Mouse (Mus musculus) liver, adult 2 months (tissue): ENCODE data around the gene Kcna1. TPM values are rescaled to one million over a fixed set of nuclear protein-coding genes. Genes with fewer than 3 reads are reported as not detected.

Source experiments
- DNase-seq: peaks from one replicate; pipeline ENCODE4 v3.0.0-alpha.2; 2011; ENCODE audit warnings: low read depth, low spot score; ENCODE audit errors: extremely low read depth
- H3K27ac ChIP-seq: fragments of 200-500 bp; replicated peaks from 2 replicates; pipeline ENCODE4 v1.5.1; 2012; ENCODE audit warnings: low read depth, mild to moderate bottlenecking, control low read depth, inconsistent platforms, low read length; ENCODE audit not compliant: insufficient read depth
- H3K27me3 ChIP-seq: fragments of 200-500 bp; 2 replicates; pipeline ENCODE4 v1.6.1; 2012; ENCODE audit warnings: mild to moderate bottlenecking, moderate library complexity, low read length, inconsistent platforms; ENCODE audit not compliant: control insufficient read depth, insufficient read depth
- H3K36me3 ChIP-seq: fragments of 200-500 bp; 2 replicates; pipeline ENCODE4 v1.6.1; 2012; ENCODE audit warnings: low read length, inconsistent platforms; ENCODE audit not compliant: control insufficient read depth, insufficient read depth
- H3K4me1 ChIP-seq: fragments of 200-500 bp; 2 replicates; pipeline ENCODE4 v1.6.1; 2011; ENCODE audit warnings: low read length; ENCODE audit not compliant: control insufficient read depth, insufficient read depth
- H3K4me3 ChIP-seq: fragments of 200-500 bp; 2 replicates; pipeline ENCODE4 v1.5.1; 2011; ENCODE audit warnings: low read depth, mild to moderate bottlenecking, control low read depth, low read length, moderate library complexity; ENCODE audit not compliant: insufficient read depth
- H3K79me2 ChIP-seq: fragments of 200-500 bp; 2 replicates; pipeline ENCODE4 v1.6.1; 2012; ENCODE audit warnings: inconsistent platforms, mild to moderate bottlenecking, low read length, moderate library complexity; ENCODE audit not compliant: control insufficient read depth, insufficient read depth
- H3K9ac ChIP-seq: fragments of 200-500 bp; 2 replicates; pipeline ENCODE4 v1.6.1; 2012; ENCODE audit warnings: low read depth, mild to moderate bottlenecking, control low read depth, inconsistent platforms, low read length
- CTCF ChIP-seq: fragments of 200-500 bp; IDR thresholded peaks from 2 replicates; pipeline ENCODE4 v1.5.1; 2011; ENCODE audit warnings: low read depth, low read length, control low read depth
- POLR2A ChIP-seq: fragments of 200-500 bp; IDR thresholded peaks from 2 replicates; pipeline ENCODE4 v1.6.1; 2011; ENCODE audit warnings: low read length, control low read depth; ENCODE audit not compliant: insufficient read depth; ENCODE audit errors: extremely low read depth
- WGBS: fragments of 180-500 bp; shearing (Covaris S2); methylation state at CpG from one replicate; pipeline ENCODE4 v1.1.7; 2018; 5-methylcytosine and 5-hydroxymethylcytosine counted together
- polyA plus RNA-seq: library from polyadenylated mRNA; depleted of rRNA; stranded (reverse); fragments of >200 nt; gene quantifications from 2 replicates; pipeline ENCODE4 v1.2.3, GENCODE M21; 2012
- total RNA-seq: library from RNA; depleted of rRNA; stranded (reverse); fragments of >200 nt; gene quantifications from 2 replicates; pipeline ENCODE4 v1.2.3, GENCODE M21; 2014

The Kcna1 gene
- total and polyA plus RNA-seq, 2 experiments = 0.09 TPM; not detected in 1

DNA sequence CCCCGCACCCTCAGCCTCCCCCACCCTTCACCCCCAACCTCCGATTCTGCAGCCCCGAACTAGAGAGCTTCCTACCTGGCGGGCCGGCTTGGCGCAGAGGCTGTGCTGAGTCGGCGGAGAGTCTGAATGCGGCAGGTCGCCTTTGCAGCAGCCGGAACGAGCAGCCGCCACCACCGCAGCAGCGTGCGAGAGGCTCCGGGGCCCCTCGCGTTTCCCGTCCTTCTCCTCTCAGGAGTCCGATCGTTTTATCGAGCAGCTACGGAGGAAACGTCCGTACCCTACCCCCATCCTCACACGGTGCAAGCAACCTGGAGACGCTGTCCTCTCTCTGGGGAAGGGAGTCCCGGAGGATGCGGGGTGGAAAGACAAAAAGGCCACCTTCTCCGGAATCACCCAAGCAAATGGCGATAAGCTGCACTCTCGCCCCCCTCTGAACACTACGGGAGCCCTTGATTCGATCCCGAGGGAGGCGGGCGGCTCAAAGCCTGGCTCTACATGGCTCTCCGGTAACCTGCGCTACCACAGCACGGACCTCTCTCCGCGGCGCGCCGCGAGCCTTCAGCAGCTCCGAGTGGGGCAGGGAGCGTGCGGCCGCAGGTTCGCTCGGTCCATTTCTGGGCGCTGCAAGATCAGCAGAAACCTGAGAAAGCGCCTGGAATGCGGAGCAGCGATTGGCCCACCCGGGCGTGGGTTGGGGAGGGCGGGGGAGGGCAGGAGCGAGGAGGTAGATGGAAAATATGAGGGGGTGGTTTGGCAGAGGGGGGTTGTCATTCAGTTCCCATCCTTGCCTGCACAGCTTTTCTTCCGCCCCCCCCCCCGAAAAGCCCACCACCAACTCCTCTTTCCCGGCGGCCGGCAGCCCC lies 1.8 kb downstream of the Kcna1 start:
- TF ChIP-seq CTCF (no peak), POLR2A (no peak)
- no peaks in the 10 kb centered on the region for H3K4me1 ChIP-seq
- no peak for DNase-seq
- no peak overlapping the region for H3K27ac ChIP-seq
- H3K9ac ChIP-seq = no peak overlapping the region
- H3K79me2 ChIP-seq = no peaks in the 10 kb centered on the region
- H3K36me3 ChIP-seq = no peaks in the 10 kb centered on the region
- H3K4me3 ChIP-seq = no peak overlapping the region
- 1% methylated on average over 66 of the region's 66 CpGs for WGBS
- H3K27me3 ChIP-seq = peaks cover 8% of the 10 kb centered on the region; the same call in 1 of the 2 replicates

DNA sequence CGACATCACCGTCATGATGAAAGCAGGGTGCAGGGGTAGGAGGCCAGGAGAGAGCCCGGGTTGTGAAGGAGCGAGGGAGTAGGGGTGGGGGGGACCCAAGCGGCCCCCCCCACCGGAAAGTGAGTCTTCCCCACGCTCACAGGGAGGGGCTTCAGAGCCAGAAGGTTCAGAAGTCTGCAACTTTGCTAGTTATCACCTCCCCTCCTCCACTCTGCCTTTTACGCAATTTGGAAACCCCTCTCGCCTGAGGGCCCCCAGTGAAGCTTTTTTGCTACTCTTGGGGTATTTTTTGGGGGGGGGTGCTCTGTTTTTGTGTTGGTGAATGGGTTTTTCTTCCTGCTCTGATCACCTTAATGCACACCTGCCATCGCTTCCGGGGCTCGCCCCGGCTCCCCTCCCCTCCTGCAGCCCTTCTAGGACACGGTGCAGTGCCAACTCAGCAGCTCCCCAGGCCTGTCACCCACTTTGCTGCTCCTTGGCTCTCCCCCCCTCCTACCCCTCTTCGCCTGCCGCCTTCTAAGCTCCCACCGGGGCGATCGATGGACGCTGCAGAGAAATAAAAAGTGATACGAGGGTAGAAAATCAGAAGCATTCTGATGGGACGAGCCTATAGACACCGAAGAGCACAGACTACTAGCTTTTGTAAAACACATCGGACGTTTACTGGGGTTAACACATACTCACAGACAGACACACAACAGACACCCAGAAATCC lies 2.7 kb downstream of the Kcna1 start:
- Histone ChIP-seq H3K9ac (no peak overlapping the region), H3K27me3 (peaks cover 8% of the 10 kb centered on the region; the same call in 1 of the 2 replicates), H3K36me3 (no peaks in the 10 kb centered on the region), H3K27ac (no peak overlapping the region), H3K79me2 (no peaks in the 10 kb centered on the region), H3K4me1 (no peaks in the 10 kb centered on the region), H3K4me3 (no peak overlapping the region)
- TF ChIP-seq POLR2A (no peak), CTCF (no peak)
- DNase-seq = no peak
- 3% methylated on average over 25 of the region's 25 CpGs for WGBS

DNA sequence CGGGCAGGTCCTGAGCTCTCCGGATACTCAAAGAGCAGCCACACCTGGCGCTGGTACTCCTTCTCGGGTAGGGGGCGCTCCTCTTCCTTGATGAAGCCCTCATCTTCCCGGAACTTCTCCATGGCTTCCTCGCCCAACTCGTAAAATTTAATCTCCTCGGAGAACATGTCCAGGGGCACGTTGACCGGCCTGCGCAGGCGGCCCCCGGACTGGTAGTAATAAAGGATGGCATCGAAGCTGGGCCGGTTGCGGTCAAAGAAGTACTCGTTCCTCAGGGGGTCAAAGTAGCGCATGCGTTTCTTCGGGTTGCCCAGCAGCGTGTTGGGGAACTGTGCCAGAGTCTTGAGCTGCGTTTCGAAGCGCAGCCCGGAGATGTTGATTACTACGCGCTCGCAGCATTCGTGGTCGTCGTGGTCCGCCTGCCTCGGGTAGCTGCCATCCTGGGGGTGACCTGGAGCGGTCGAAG lies 3.3 kb downstream of the Kcna1 start:
- Histone ChIP-seq H3K9ac (no peak overlapping the region), H3K79me2 (no peaks in the 10 kb centered on the region), H3K27me3 (peaks cover 8% of the 10 kb centered on the region; the same call in 1 of the 2 replicates), H3K4me3 (no peak overlapping the region), H3K36me3 (no peaks in the 10 kb centered on the region), H3K27ac (no peak overlapping the region), H3K4me1 (no peaks in the 10 kb centered on the region)
- no peak for TF ChIP-seq POLR2A
- TF ChIP-seq CTCF = no peak
- DNase-seq = no peak
- WGBS = 2% methylated on average over 36 of the region's 36 CpGs

DNA sequence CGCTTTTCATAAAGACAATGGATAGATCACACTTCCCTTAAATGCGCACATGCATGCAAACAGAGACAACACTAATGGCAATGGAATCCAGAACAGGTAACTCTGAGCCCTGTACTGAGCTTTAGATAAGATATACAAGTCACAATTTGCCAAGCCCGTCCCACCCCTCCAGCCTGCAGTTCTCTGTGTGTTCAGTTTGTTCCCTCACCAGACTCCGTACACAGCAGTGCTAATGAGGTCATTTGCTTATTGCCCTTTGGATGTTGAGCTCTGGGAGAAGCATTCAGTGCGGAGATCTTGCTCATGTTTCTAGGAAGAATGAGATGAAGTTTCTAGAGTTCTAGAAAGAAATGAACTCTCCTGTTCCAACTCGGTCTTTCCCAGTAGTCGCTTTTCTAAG lies 17.7 kb downstream of the Kcna1 start:
- Histone ChIP-seq H3K27me3 (no peaks in the 10 kb centered on the region), H3K79me2 (no peaks in the 10 kb centered on the region), H3K9ac (no peak overlapping the region), H3K4me1 (no peaks in the 10 kb centered on the region), H3K4me3 (no peak overlapping the region), H3K27ac (no peak overlapping the region), H3K36me3 (no peaks in the 10 kb centered on the region)
- DNase-seq = no peak
- 70% methylated on average over 7 of the region's 7 CpGs for WGBS
- TF ChIP-seq CTCF (no peak), POLR2A (no peak)

DNA sequence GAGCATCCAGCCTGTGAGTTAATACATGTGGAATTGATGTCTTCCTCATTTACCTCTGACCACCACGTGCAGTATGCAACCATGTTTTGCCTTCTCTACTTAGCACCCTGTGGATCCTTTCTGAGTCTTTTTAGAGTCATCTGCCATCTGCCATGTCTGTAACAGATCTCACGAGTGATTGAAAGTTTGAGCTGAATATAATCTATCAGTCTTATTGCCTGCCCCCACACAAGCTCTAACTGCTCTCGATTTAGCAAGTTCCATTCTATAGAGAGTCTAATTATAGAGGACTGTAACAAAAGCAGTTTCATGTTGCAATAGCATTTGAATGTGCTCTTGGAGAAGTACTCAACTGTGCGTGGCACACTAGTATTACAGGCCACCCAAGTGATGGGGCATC lies 27.7 kb downstream of the Kcna1 start:
- Histone ChIP-seq H3K79me2 (no peaks in the 10 kb centered on the region), H3K36me3 (no peaks in the 10 kb centered on the region), H3K27ac (no peak overlapping the region), H3K4me1 (no peaks in the 10 kb centered on the region), H3K4me3 (no peak overlapping the region), H3K9ac (no peak overlapping the region), H3K27me3 (no peaks in the 10 kb centered on the region; the same call in 1 of the 2 replicates)
- DNase-seq = no peak
- TF ChIP-seq CTCF (no peak), POLR2A (no peak)
- 81% methylated on average over 4 of the region's 4 CpGs for WGBS
